Mouse (Mus musculus) olfactory bulb, adult 2 months (tissue): ENCODE results near the gene Zcchc17.
A peak's percentile ranks its signal among the peaks of the same experiment; 100 is the strongest.

Source experiments
- CTCF ChIP-seq: fragments of 200-500 bp; IDR thresholded peaks from 2 replicates; pipeline ENCODE4 v1.5.1; 2012; ENCODE audit warnings: low read depth, mild to moderate bottlenecking, low read length, moderate library complexity; ENCODE audit not compliant: insufficient read depth
- POLR2A ChIP-seq: fragments of 200-500 bp; IDR thresholded peaks from 2 replicates; pipeline ENCODE4 v1.6.1; 2012; ENCODE audit warnings: mild to moderate bottlenecking, low read depth, low read length, moderate library complexity; ENCODE audit not compliant: insufficient read depth

GRCm38 (mm10) chr4:130308231-130309081, 51.3 kb downstream of the Zcchc17 start, which contains the start of the genes Fabp3 and Gm10570:
- TF ChIP-seq CTCF (0 out of 2 replicates have a peak, but pooled peaks have one; percentile 14), POLR2A (peak; percentile 36; the same call in 1 of the 2 replicates)
